Mouse (Mus musculus): ENCODE measurements around the gene Ccdc181.

Gene Ccdc181

GRCm38 (mm10) chr1:164284007-164284406, 8.6 kb downstream of the Ccdc181 start:
- no peak for DNase-seq (ENCODE audit: low read depth)

DNA sequence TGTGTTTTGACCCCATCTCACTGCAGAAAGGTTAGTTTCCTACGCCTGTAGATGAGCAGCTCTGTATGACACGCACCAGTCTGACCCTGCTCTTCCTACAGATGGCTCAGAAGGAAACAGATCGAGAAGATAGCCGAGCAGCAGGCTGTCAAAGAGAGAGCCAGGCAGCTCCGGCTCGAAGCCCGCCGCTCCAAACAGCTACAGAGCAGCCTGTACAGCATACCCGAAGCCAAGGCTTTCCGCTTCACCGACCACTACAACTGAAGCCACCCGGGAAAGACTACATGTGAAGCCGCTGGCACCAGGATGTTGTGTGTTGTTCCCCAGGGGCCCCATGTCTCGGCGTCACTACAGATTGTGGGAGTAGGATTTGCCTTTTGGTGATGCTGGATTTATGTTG, 12.0 kb downstream of the Ccdc181 start:
- no peak for DNase-seq (ENCODE audit: low read depth)

DNA sequence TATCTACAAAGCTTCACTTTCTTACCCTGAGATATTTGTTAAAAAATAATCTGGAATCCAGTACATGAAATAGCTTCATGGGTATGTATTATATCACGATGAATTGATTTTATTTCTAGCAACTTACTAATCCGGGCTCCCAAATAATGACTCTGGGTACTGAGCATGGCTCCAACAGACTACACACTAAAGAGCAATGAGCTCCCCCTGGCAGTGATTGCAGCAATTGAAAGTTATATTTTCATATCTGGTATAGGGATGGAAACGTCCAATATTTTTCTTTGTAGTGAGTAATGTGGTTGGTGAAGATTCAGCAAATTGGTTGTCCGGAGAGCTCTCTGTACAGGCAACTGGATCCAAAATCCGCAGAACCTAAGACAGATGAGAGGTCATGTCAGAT, 16.7 kb downstream of the Ccdc181 start:
- no peak for DNase-seq (ENCODE audit: low read depth)

DNA sequence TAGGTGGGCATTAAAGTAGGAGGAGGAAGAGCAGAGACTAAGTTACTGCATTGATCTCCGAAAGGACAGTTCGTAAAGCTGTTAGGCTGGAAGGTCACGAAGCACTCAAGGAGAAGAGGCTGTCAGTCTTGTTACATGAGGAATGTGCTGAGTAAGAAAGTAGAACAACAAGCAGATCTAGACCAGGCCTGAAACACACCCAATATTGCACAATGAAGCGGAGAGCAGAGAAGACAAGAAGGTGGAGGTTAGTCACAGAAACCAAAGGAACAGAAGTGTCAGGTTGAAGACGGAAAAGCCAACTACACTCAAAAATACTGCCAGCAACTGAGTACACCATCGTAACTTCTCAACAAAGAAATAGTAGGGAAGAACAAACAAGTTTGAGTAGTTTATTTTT, 18.7 kb downstream of the Ccdc181 start:
- DNase-seq (ENCODE audit: low read depth): no peak

DNA sequence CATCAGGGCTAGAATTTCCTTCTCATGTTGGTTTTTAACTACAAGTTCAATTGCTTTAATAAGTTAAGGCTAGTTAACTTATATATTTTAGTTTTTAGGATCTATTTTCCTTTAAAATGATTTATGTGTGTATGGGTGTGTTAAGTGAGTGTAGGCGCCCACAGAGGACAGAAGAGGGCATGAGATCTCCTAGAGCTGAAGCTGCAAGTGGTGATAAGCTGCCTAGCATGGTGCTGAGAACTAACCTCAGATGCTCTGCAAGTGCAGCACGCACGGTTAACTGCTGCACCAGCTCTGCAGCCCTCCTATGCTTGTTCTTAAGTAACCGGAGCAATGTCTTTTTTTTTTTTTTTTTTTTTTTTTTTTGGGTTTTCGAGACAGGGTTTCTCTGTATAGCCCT, 21.1 kb downstream of the Ccdc181 start:
- no peak for DNase-seq (ENCODE audit: low read depth)

GRCm38 (mm10) chr1:164301949-164302348, 26.6 kb downstream of the Ccdc181 start:
- DNase-seq (ENCODE audit: low read depth): no peak

GRCm38 (mm10) chr1:164303821-164304220, 28.4 kb downstream of the Ccdc181 start, which contains the start of gene Nme7:
Gene Nme7, plus strand, starts transcription at chr1:164304121.
- no peak for DNase-seq (ENCODE audit: low read depth)

- DNase-seq (ENCODE audit: low read depth): peak; percentile 98
Measured at GRCm38 (mm10) chr1:164307124-164307751, 31.9 kb downstream of the Ccdc181 start, which contains the start of gene Blzf1. Gene Blzf1, minus strand, starts transcription at chr1:164307489.

- DNase-seq (ENCODE audit: low read depth): no peak
Measured at GRCm38 (mm10) chr1:164307922-164308321, 32.5 kb downstream of the Ccdc181 start.

GRCm38 (mm10) chr1:164314085-164314484, 38.7 kb downstream of the Ccdc181 start:
- no peak for DNase-seq (ENCODE audit: low read depth)

DNA sequence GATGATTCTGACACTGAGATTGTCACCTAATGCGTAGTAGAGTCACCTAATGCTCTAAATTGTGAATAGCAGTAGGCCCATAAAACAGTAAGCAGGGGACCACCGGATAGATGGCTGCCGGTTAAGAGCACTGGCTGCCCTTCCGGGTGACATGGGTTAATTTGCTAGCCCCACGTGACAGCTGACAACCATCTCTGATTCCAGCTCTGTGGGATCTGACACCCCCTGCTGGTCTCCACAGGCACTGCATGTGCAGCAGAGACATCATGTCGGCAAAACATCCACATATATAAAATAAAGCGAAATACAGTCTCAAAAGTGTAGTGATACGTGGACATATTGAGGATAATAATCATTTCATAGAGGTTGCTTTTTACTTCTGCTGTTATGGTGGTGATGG, 39.9 kb downstream of the Ccdc181 start:
- DNase-seq (ENCODE audit: low read depth): no peak

GRCm38 (mm10) chr1:164316697-164317096, 41.3 kb downstream of the Ccdc181 start:
- DNase-seq (ENCODE audit: low read depth): no peak

DNA sequence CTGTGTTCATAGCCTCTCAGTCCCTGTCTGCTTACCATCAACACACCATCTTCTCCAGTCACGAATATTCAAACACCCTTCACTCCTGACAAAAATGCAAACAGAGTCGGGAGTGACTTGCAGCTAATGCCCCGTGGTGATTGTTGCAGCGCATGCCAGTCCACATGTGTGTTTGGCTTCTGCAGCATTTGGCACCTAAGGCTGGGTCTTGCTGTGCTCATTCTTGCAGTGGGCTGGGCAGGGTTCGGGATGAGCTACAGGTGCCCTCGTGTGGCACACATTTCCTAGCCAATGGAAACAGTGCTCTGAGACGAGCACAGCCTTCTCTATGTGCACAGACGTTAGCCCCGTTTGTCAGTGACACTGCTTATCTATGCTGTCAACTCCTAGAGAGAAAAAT, 41.9 kb downstream of the Ccdc181 start:
- DNase-seq (ENCODE audit: low read depth): no peak

DNA sequence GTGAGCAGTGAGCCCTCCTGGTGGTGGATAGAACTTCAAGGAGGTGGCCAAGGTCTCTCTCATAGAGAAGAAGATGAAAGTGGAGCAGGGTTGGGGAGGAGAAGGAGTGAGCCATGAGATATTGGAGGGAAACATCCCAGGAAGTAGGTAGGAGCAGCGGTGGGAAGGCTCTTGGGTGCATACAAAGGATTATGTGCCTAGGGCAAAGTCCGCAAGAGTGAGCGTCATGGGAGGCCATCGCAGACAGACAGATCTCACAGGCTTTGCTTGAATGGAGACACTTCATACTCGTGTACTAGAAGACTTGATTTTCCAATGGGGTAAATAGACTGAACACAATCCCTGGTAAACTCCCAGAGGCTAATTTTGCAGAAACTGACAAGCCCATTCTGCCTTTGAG, 43.1 kb downstream of the Ccdc181 start:
- no peak for DNase-seq (ENCODE audit: low read depth)

GRCm38 (mm10) chr1:164319542-164320140, 44.3 kb downstream of the Ccdc181 start:
- DNase-seq (ENCODE audit: low read depth): no peak

GRCm38 (mm10) chr1:164320731-164321130, 45.3 kb downstream of the Ccdc181 start:
- no peak for DNase-seq (ENCODE audit: low read depth)

GRCm38 (mm10) chr1:164321408-164321807, 46.0 kb downstream of the Ccdc181 start:
- no peak for DNase-seq (ENCODE audit: low read depth)

- no peak for DNase-seq (ENCODE audit: low read depth)
Measured at GRCm38 (mm10) chr1:164322987-164323650, 47.7 kb downstream of the Ccdc181 start.

DNA sequence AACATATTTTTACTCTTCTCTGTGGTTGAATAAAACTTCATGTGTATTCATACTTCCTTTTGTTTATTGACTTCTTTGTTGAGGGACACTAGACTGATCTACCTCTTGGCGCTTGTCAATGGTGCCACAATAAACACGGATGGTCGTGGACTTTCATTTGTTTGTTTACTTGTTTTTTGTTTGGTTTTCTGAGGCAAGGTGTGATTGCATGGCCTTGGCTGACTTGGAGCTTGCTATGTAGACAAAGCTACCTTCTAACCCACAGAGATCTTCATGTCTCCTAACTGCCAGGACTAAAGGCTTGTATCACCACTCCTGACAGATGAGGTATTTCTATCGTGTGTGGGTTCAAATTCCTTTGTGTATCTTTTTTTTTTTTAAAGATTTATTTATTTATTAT, 48.8 kb downstream of the Ccdc181 start:
- no peak for DNase-seq (ENCODE audit: low read depth)

DNA sequence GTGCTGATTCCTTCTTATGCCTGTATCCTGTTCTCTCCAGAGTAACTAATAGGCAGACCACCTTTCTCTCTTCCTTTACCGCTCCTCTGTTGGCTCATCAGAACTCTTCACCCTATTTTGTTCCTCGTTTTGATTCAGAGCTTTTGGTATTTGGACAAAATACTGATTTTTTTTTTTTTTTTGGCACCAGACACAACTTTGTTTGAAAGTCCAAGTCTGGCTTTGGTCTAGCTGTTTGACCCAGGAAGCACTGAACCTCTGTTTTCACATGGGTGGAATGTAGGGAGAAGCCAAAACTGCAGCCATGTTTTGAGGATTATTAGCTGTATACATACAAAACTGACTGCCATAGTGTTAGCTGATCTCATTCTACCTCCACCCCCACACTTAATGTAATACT, 49.5 kb downstream of the Ccdc181 start:
- no peak for DNase-seq (ENCODE audit: low read depth)

GRCm38 (mm10) chr1:164326600-164327155, 51.3 kb downstream of the Ccdc181 start:
- no peak for DNase-seq (ENCODE audit: low read depth)

GRCm38 (mm10) chr1:164327764-164328163, 52.4 kb downstream of the Ccdc181 start:
- DNase-seq (ENCODE audit: low read depth): no peak

DNA sequence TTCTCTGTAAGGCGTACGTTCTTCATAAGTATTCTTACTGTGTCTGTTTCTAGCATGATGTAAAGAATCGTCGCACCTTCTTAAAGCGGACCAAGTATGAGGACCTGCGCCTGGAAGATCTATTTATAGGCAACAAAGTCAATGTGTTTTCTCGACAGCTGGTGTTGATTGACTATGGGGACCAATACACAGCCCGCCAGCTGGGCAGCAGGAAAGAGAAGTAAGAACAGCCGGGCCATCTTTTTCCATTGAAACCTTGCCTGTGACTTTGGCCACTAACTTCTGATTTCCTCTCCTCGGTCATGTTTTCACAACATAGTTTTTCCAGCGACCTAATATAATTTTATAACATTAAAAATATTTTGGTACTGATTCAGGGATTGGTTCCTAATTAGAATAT, 57.2 kb downstream of the Ccdc181 start:
- no peak for DNase-seq (ENCODE audit: low read depth)

Data from fibroblast of lung, adult 2 months (primary cell).